Mouse (Mus musculus) left cerebral cortex, adult 18-20 months (tissue): ENCODE data around the gene Mctp1. TPM values are rescaled to one million over a fixed set of nuclear protein-coding genes. Genes with fewer than 3 reads are reported as not detected.

Source experiments
- DNase-seq, 2 experiments: peaks; one replicate each; pipeline ENCODE4 v3.0.0; 2021 to 2022; ENCODE audit warnings: low spot score in 2 of 2, mixed read lengths in 1 of 2
- total RNA-seq, 2 experiments: library from RNA; stranded (reverse); gene quantifications; 2 replicates each; pipeline ENCODE4 v1.2.3; 2021

The Mctp1 gene
- total RNA-seq, 2 experiments from 2014 or later: 42.5 to 52.6 TPM

DNA sequence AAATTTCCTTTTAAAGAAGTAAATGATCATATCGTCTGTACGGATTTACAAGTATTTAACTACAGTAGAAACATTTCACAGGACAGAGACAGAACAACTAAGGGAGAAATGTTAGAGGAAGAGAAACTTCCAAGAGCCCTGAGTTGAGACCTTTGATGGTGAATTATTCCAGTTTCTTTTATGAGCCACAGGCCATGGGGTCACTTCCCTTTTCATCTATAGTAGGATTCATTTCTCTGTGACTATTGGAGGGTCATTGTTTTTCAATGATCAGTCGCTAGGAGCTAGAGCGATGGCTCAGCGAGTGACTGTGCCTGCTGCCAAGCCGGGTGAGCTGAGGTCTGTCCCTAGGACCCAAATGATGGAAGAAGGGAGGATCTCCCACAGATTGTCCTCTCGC, 212.7 kb downstream of the Mctp1 start:
- no peak for DNase-seq

- peak in 1 of 2 experiments; percentile 32 for DNase-seq
Measured at GRCm38 (mm10) chr13:76609425-76609824, 225.1 kb downstream of the Mctp1 start.

DNA sequence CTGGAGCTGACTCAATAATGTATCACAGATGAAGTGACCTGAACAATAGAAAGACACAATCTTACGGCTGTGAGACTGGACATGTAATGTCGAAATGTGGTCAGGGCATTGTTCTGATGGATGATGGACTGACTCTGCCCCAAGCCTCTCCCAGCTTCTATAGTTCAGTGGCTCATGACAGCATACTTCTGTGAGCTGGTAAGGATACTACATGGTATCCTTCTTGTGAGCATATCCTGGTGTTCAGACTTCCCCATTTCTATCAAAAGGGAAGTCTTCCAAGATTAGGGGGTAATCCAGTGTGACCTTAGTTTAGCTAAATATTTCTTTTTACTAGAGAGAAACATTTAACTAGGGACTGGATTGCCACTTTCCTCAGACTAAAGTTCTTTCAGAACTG, 227.2 kb downstream of the Mctp1 start:
- no peak for DNase-seq

DNA sequence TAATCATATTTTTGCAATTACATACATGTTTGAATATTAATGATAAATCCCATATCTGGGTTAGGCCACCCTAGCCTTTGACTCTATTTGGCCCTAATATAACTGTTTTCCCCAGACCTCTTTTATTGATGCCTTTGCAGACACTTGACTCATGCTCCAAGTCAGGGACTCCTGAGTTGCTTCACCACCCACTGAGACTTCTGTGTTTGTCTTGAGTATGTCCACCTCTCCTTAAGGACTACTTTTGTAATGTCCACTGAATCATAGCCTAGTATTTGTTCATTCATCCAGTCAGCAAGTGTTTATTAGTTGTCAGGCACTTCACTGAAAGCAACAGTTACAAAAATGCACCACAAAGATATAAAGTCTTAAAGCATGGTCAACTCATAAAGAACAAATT, 235.8 kb downstream of the Mctp1 start:
- no peak for DNase-seq

GRCm38 (mm10) chr13:76620525-76620924, 236.2 kb downstream of the Mctp1 start:
- DNase-seq: no peak

GRCm38 (mm10) chr13:76633707-76634106, 249.4 kb downstream of the Mctp1 start:
- no peak for DNase-seq

GRCm38 (mm10) chr13:76638282-76638681, 253.9 kb downstream of the Mctp1 start:
- no peak for DNase-seq

- no peak for DNase-seq
Measured at GRCm38 (mm10) chr13:76659523-76659922, 275.2 kb downstream of the Mctp1 start.

- DNase-seq: no peak
Measured at GRCm38 (mm10) chr13:76681286-76681685, 297.0 kb downstream of the Mctp1 start.

- no peak for DNase-seq
Measured at GRCm38 (mm10) chr13:76689349-76689748, 305.0 kb downstream of the Mctp1 start.

DNA sequence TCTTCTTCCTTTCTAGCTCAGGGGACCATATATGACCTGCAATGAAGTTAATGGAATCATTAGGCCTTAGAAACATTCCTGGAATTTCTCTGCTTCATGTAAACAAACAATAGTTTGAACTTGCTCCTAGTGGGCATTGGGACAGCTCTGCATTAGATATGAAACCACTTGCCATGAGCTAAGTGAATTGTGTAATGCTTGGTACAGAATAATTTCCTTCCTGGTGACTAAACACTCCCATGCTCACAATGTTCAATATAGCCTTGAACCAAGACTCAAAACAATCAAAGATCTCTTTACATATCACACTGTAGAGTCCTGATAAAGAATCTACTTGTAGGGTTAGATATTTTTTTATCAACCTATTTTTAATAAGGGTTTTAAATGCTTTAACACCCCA, 305.8 kb downstream of the Mctp1 start:
- DNase-seq: no peak

GRCm38 (mm10) chr13:76690697-76691096, 306.4 kb downstream of the Mctp1 start:
- DNase-seq: no peak

- no peak for DNase-seq
Measured at GRCm38 (mm10) chr13:76734013-76734412, 349.7 kb downstream of the Mctp1 start.

DNA sequence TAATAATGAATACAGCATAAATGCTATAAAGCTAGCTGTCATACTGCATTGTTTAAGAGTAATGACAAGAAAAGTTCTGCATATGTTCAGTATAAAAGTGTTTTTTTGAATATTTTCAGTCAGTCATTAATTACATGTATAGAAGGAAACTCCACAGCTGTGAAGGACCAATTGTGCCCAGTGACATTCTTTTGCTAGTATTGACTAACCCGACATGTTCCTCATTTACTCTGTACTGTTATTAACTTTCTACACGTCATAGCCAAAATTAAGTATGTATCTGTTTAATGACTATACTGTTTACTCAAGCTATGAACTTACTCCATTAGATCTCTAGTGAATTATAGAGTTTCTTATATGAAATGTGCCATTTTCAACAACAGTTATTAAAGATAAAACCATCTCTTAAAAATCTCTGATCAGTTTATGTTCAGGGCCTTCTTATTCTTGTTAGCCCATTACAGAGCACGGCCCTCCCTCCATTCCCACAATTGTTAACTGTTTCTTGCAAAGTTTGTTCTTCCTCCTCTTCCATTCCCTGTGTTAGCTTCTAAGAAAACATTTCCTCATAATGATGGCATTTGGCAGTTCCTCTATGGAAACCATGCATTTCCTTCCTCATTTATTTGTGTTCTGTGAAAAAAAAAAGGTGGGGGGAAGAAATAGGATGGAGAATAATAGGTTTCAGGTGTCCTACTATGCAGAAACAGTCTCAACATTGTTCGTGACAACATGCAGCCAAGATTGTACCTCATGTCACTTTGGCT, 366.5 kb downstream of the Mctp1 start:
- DNase-seq: no peak

DNA sequence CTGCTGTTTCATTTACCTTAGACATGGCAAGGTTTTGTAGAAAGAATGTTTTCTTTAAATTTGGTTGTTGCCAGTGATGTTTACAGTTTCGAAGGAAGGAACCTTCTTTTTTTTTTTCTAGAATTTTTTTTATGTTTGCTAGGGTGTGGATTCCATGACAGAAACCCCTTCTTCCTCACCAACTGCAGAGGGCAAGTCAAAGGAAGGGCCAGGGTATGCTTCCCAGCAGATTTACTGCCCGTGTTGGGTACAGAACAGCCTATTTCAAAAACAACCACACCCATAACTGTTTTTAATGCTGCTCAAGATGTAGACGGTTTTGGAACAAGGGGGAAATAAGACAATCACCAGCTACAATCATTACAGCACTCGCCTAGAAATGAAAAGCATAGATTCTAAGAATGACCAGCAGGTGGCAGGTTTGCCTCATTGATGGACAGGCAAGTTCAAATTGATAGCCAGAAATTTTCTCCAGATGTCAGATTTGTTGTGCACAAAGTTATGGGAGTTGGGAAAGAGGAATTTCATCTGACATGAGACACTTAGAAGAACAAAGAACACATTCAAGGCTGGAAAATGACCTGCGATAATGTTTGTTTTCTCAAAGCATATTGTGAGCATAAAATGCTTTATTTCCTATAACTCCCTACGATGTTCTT, 375.6 kb downstream of the Mctp1 start:
- peak; percentile 30 to 66 for DNase-seq

GRCm38 (mm10) chr13:76799662-76800061, 415.3 kb downstream of the Mctp1 start:
- no peak for DNase-seq

- DNase-seq: no peak
Measured at GRCm38 (mm10) chr13:76801126-76801632, 416.8 kb downstream of the Mctp1 start.

DNA sequence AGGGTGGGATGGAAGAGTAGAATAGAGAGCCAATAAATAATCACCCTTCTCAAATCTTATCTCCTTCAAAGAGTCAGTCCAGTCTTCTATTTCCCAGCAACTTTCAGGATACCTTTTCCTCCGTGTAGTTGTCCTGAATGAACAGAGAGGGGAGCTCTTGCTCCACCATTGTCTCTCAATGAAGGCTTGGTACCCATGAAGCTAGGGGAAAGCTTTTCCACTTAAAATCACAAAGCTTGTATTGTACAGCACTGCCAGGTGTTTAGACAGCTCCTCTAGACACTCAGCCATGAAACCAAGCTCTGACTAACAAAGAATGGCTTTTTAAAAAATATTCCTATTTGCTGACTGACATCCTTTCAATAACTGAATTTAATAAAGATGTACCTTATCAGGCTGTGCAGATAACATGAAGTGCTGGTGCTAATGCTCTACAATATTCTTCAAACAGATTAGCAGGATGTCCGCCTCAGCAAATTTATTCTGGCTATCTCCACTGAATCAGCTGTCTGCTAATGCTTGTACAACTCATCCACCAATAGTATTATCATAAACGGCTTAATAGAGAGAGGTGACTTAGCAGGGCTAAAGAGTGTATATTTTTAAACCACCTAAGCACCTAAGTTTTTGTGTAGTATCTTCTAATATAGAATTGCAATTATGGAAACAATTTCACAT, 417.9 kb downstream of the Mctp1 start:
- DNase-seq: peak; percentile 34 to 35

DNA sequence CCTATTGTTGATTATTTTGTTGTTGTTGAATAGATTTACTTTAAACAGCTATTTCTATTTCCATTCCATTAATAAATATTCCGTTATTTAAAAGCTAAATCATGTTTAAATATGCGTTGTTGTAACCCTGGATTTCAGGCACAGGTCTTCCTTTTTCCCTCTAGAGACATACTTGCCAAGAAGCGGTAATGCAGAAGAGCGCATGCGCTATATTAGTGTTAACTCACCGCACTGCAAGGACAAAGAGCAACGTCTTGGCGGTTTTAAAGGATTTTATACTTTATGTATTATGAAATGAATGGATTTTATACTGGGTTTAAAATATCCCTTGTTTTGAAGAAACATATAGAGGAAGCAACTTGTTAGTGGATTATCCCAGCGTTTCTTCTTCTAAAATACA, 418.6 kb downstream of the Mctp1 start:
- no peak for DNase-seq

DNA sequence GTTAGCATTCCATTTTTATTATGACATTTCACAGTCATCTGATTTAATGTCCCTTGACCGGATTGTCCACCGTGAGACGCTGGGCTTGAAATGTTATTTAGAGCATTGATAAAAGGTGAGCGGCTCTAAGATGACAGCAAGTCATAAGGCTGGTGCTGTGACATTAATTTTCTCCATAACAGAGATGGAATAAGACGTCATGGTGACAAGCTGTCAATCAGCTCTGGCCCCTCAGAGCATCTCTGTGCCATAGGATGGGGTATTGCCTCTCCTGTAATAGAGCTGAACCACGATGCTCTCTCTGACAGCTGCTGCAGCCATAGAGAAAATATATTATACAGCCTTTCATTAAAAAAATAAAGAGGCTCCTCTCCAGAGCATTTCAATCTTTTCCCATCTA, 419.5 kb downstream of the Mctp1 start:
- DNase-seq: no peak

- no peak for DNase-seq
Measured at GRCm38 (mm10) chr13:76808871-76809390, 424.6 kb downstream of the Mctp1 start.

- DNase-seq: no peak
Measured at GRCm38 (mm10) chr13:76809802-76810201, 425.5 kb downstream of the Mctp1 start.
